Mouse (Mus musculus) MEL (cell line): ENCODE measurements around the gene Mcrip2.

Experiments
- BHLHE40 ChIP-seq: IDR thresholded peaks from 2 replicates; pipeline ENCODE4 v1.6.1; 2012; ENCODE audit warnings: low read depth, mild to moderate bottlenecking, inconsistent platforms, low read length, improper control_type of control experiment, borderline replicate concordance
- CHD2 ChIP-seq: IDR thresholded peaks from 2 replicates; pipeline ENCODE4 v1.6.1; 2011; ENCODE audit warnings: low read length, improper control_type of control experiment
- CTCF ChIP-seq, 3 experiments: IDR thresholded peaks in 2 of 3; conservative IDR thresholded peaks in 1 of 3; 2 replicates each; pipeline ENCODE4 v1.5.1; 2011 to 2012; ENCODE audit warnings: low read length in 3 of 3, low read depth in 2 of 3, mild to moderate bottlenecking in 2 of 3, improper control_type of control experiment in 1 of 3, inconsistent platforms in 1 of 3, mixed read lengths in 1 of 3, moderate library complexity in 1 of 3; ENCODE audit not compliant: control insufficient read depth in 1 of 3, insufficient read depth in 1 of 3, poor library complexity in 1 of 3, severe bottlenecking in 1 of 3
- EP300 ChIP-seq, 2 experiments: IDR thresholded peaks; 2 replicates each; pipeline ENCODE4 v1.6.1; 2011; ENCODE audit warnings: improper control_type of control experiment in 2 of 2, low read length in 2 of 2, low read depth in 1 of 2, mild to moderate bottlenecking in 1 of 2
- ETS1 ChIP-seq: IDR thresholded peaks from 2 replicates; pipeline ENCODE4 v1.6.1; 2012; ENCODE audit warnings: low read depth, mild to moderate bottlenecking, inconsistent platforms, low read length, improper control_type of control experiment, moderate library complexity
- GATA1 ChIP-seq: IDR thresholded peaks from 2 replicates; pipeline ENCODE4 v1.6.1; 2011; ENCODE audit warnings: low read depth, low read length, improper control_type of control experiment
- MAFK ChIP-seq: IDR thresholded peaks from 2 replicates; pipeline ENCODE4 v1.6.1; 2011; ENCODE audit warnings: low read depth, mild to moderate bottlenecking, low read length, improper control_type of control experiment, borderline replicate concordance
- MAX ChIP-seq: IDR thresholded peaks from 2 replicates; pipeline ENCODE4 v1.6.1; 2011; ENCODE audit warnings: low read length, improper control_type of control experiment
- MYC ChIP-seq: IDR thresholded peaks from 2 replicates; pipeline ENCODE4 v1.6.1; 2011; ENCODE audit warnings: low read depth, mild to moderate bottlenecking, low read length, improper control_type of control experiment, moderate library complexity
- POLR2A ChIP-seq, 2 experiments: IDR thresholded peaks; 2 replicates each; pipeline ENCODE4 v1.6.1; 2011 to 2012; ENCODE audit warnings: low read length in 2 of 2, mild to moderate bottlenecking in 2 of 2, control low read depth in 1 of 2, improper control_type of control experiment in 1 of 2, low read depth in 1 of 2, moderate library complexity in 1 of 2; ENCODE audit not compliant: control insufficient read depth in 1 of 2, insufficient read depth in 1 of 2, poor library complexity in 1 of 2
- SIN3A ChIP-seq: IDR thresholded peaks from 2 replicates; pipeline ENCODE4 v1.6.1; 2012; ENCODE audit warnings: low read length, improper control_type of control experiment, inconsistent platforms
- TCF12 ChIP-seq: IDR thresholded peaks from 2 replicates; pipeline ENCODE4 v1.6.1; 2014; ENCODE audit warnings: low read depth, mild to moderate bottlenecking, inconsistent platforms, low read length, improper control_type of control experiment, moderate library complexity
- USF1 ChIP-seq: IDR thresholded peaks from 2 replicates; pipeline ENCODE4 v1.6.1; 2014; ENCODE audit warnings: low read depth, mild to moderate bottlenecking, inconsistent platforms, low read length, improper control_type of control experiment, moderate library complexity
- ZMIZ1 ChIP-seq: IDR thresholded peaks from 2 replicates; pipeline ENCODE4 v1.6.1; 2012; ENCODE audit warnings: low read depth, mild to moderate bottlenecking, inconsistent platforms, low read length, improper control_type of control experiment, moderate library complexity

DNA sequence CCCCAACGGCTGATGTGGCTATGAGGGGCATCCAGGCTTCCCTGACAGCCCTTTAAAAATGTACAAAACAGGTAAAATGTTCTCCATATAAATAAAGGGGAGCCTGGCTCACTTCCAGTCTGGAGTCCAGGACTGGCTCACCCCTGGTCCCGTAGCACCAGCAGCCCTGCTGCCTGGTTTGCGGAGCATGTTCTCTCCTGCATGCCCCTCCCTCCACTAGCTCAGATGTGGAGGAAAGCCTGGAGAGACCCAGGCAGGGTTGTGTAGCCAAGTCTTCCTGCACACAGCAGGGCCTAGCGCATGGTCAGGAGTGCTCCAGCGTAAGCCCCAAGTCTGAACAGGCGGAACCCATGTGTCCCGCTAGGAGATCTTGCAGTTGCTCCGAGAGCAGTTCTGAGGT is 14.7 kb upstream of the Mcrip2 start:
- TF ChIP-seq POLR2A (IDR thresholded peaks at IDR 0.05; ENCODE audit: control insufficient read depth in 1 of 2, insufficient read depth in 1 of 2, low read depth in 1 of 2, low read length in 2 of 2, poor library complexity in 1 of 2) (no peak), BHLHE40 (no peak), ETS1 (no peak), MAFK (no peak), CTCF (IDR thresholded peaks at IDR 0.05 in 2 of 3, conservative IDR thresholded peaks at IDR 0.05 in 1 of 3; ENCODE audit: control insufficient read depth in 1 of 3, insufficient read depth in 1 of 3, low read depth in 2 of 3, low read length in 3 of 3, poor library complexity in 1 of 3, severe bottlenecking in 1 of 3) (no peak), USF1 (no peak), MAX (no peak), EP300 (IDR thresholded peaks at IDR 0.05; ENCODE audit: low read depth in 1 of 2, low read length in 2 of 2) (no peak), ZMIZ1 (no peak), MYC (no peak), SIN3A (no peak), TCF12 (no peak), GATA1 (no peak), CHD2 (no peak)
